Mouse (Mus musculus) embryonic facial prominence, embryonic 11.5 days (tissue): ENCODE measurements around the gene Map3k12. TPM values are rescaled to one million over a fixed set of nuclear protein-coding genes. Genes with fewer than 3 reads are reported as not detected.

Source experiments
- ATAC-seq: fragments of 200-750 bp; cut with Nextera tagmentation; replicated peaks from 2 replicates; pipeline ENCODE4 v1.8.0; 2017; ENCODE audit warnings: low read depth; ENCODE audit not compliant: insufficient number of reproducible peaks, low FRiP score, low TSS enrichment
- DNase-seq: peaks from one replicate; pipeline ENCODE4 v3.0.0-alpha.2; 2015; ENCODE audit warnings: low spot score
- H3K27ac ChIP-seq: fragments of 300-500 bp; sonication (generic); replicated peaks from 2 replicates; pipeline ENCODE4 v1.5.1; 2014; ENCODE audit warnings: mild to moderate bottlenecking, low read depth, low read length, control low read depth
- H3K27me3 ChIP-seq: fragments of 300-500 bp; sonication (generic); 2 replicates; pipeline ENCODE4 v1.6.1; 2014; ENCODE audit warnings: mild to moderate bottlenecking, low read length, moderate library complexity, mixed read lengths; ENCODE audit not compliant: control insufficient read depth, insufficient read depth
- H3K36me3 ChIP-seq: fragments of 300-500 bp; sonication (generic); replicated peaks from 2 replicates; pipeline ENCODE4 v1.6.1; 2014; ENCODE audit warnings: low read depth, mild to moderate bottlenecking, low read length, moderate library complexity, mixed read lengths; ENCODE audit not compliant: control insufficient read depth, insufficient read depth
- H3K4me1 ChIP-seq: fragments of 300-500 bp; sonication (generic); 2 replicates; pipeline ENCODE4 v1.6.1; 2014; ENCODE audit warnings: low read length, mixed read lengths; ENCODE audit not compliant: control insufficient read depth, insufficient read depth
- H3K4me2 ChIP-seq: fragments of 300-500 bp; sonication (generic); 2 replicates; pipeline ENCODE4 v1.6.1; 2014; ENCODE audit warnings: low read depth, mild to moderate bottlenecking, control low read depth, low read length, moderate library complexity
- H3K4me3 ChIP-seq: fragments of 300-500 bp; sonication (generic); 2 replicates; pipeline ENCODE4 v1.5.1; 2014; ENCODE audit warnings: low read depth, low read length, control low read depth
- H3K9ac ChIP-seq: fragments of 300-500 bp; sonication (generic); replicated peaks from 2 replicates; pipeline ENCODE4 v1.6.1; 2014; ENCODE audit warnings: mild to moderate bottlenecking, control low read depth, low read length
- H3K9me3 ChIP-seq: fragments of 300-500 bp; sonication (generic); replicated peaks from 2 replicates; pipeline ENCODE4 v1.6.1; 2016; ENCODE audit warnings: mild to moderate bottlenecking, low read length, inconsistent platforms, mixed read lengths; ENCODE audit not compliant: control insufficient read depth
- WGBS: fragments of 180-500 bp; shearing (Covaris S2); extraction: QIAGEN DNeasy Blood & Tissue Kit; methylation state at CpG from one replicate; pipeline ENCODE4 v1.1.7; 2014; 5-methylcytosine and 5-hydroxymethylcytosine counted together
- polyA plus RNA-seq: library from polyadenylated mRNA; unstranded; fragments of >200 nt; fragmentation: Nextera tagmentation; extraction: Ambion mirVana; gene quantifications from 2 replicates; pipeline ENCODE4 v1.2.1, GENCODE M21; 2014

Map3k12 gene
- polyA plus RNA-seq, 1 experiment from 2014 or later = 13.4 TPM

DNA sequence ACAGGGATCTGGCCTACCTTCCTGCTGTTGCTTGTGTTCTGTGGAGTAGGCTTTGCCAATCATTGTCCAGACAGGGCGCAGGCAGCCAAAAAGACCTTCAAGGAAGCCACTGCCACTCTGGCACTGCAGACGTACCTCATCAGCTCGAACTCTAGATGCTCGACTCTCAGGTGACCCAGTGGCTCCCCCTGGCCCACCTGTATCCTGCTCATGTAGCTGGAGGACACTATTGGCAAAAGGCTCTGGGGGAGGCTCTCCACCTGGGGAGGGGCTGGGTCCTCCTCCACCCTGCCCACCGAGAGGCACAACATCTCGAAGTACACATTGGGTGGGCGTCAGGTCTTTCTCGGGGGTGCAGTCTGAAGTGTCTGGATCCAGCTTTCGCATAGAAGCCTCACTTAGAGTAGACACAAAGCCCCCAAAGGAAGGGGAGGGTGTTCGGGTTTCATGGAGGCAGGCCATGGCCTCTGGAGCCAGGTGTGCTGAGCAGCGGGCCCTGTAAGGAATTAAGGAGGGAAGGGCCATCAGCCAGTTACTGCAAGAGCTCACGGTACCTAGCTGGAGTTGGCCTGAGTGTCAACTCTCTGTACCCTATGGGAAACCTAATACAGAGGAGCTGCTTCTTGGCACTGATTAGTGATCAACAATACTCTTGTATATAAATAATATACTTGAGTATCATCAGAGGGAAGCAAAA lies 11.6 kb downstream of the Map3k12 start:
- Histone ChIP-seq H3K36me3 (peaks cover 15% of the 10 kb centered on the region), H3K27ac (no peak overlapping the region), H3K4me3 (no peak overlapping the region)

DNA sequence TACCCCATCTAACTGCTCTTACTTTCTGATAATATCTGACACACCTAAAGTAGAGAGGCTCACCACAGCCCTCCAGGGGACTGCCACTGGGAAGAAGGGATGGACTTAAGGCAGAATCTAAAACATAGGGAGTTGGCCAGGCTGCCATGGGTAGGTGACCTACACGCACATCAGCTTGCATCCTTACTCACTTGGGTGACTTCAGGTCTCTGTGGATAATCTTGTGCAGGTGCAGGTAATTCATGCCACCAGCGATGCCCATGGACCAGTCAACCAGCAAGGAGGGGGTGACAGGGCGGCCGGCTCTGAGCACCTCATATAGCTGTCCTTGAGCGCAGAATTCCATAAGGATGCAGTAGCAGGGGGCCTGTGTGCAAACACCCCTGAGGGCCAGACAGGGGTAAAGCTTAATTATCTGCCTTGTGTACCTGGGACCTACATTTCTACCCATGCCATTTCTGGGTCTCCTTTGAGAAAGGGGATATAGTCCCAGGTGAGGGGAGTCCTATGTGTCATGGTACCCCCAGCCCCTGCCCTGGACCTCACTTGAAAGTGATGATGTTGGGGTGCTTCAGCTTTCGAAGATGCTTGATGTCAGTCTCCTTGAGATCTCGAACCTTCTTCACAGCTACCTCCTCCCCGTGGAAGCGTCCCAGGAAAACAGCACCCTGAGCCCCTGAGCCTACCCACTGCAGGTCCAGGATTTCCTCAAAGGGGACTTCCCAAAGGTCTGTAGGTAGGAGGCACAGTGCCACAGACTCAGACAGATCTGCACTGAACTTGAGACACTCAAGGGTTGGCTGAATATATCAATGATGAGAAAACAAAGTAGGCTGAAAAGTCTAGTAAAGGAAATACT lies 12.7 kb downstream of the Map3k12 start:
- Histone ChIP-seq H3K9ac (no peak overlapping the region), H3K36me3 (peaks cover 22% of the 10 kb centered on the region), H3K9me3 (no peaks in the 10 kb centered on the region), H3K27me3 (no peaks in the 10 kb centered on the region), H3K4me2 (no peak overlapping the region), H3K4me3 (no peak overlapping the region), H3K27ac (no peak overlapping the region), H3K4me1 (no peaks in the 10 kb centered on the region)
- ATAC-seq (no peak; the same call in 1 of the 2 replicates), DNase-seq (no peak)
- WGBS = 89% methylated on average over 9 of the region's 9 CpGs

More for the DNA sequence above, 11.6 kb downstream of the Map3k12 start:
- Histone ChIP-seq H3K4me2 (no peak overlapping the region), H3K27me3 (no peaks in the 10 kb centered on the region), H3K4me1 (no peaks in the 10 kb centered on the region; the same call in 1 of the 2 replicates), H3K9ac (no peak overlapping the region), H3K9me3 (no peaks in the 10 kb centered on the region)
- 76% methylated on average over 12 of the region's 12 CpGs for WGBS
- no peak for ATAC-seq
- no peak for DNase-seq

DNA sequence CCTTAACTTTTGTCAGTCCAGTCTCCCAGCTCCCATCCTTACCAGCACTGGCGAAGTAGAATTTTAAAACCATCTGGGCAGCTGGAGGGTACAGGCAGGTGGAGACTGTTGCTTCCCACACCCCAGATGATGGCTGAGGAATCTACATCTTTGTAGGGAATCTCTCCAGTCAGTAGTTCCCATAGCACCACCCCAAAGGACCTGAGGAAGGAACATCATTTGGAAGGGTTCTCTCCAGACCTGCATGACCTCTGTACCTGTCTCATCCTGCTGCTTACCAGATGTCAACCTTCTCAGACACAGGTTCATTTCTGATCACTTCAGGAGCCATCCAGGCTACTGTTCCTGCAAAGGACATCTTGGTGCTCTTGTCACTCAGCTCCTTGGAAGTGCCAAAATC lies 13.4 kb downstream of the Map3k12 start, which contains the start of gene Gm10337:
Gene Gm10337 (plus strand): TSS at position 276 of the 400 bp plus-strand sequence.
- no peak within 1 kb of the TSS for H3K4me3 ChIP-seq
- no peak within 1 kb of the TSS for H3K9ac ChIP-seq
- H3K4me2 ChIP-seq = no peak within 1 kb of the TSS
- no peak for ATAC-seq
- no peak within 1 kb of the TSS for H3K27ac ChIP-seq
- WGBS = 78% methylated on average over 1 of the region's 1 CpGs
- no peaks in the 10 kb centered on the region for H3K4me1 ChIP-seq
- H3K9me3 ChIP-seq = no peaks in the 10 kb centered on the region
- no peak for DNase-seq
- no peaks in the 10 kb centered on the region for H3K27me3 ChIP-seq
- peaks cover 22% of the 10 kb centered on the region for H3K36me3 ChIP-seq

DNA sequence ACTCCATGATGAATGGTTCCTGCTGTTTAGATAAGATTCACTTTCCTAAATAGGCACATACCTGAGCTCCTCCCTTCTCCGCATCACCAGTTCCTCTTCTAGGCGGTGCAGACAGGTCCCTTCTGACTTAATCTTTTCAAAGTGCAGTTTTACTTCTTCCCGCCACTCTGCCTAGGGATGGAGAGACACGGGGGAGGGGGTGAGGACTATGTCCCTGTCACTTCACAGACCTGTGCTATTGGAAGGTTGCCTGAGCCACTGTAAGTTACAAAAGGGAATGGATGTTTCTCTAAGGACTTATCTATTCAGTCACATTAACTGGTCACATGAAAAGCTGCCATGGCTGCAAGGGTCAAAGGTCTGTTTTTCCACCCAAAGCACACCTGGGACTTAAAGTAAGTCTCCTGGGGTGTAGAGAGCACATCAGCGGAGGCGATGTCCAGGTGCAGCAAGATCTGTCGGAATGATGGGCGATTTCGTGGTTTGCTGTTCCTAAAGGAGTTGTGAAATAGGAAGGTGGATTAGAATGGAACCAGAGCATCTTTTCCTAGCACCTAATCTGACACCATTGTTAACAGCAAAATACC lies 14.5 kb downstream of the Map3k12 start:
- Histone ChIP-seq H3K9me3 (no peaks in the 10 kb centered on the region), H3K27ac (no peak overlapping the region), H3K36me3 (peaks cover 22% of the 10 kb centered on the region), H3K4me3 (no peak overlapping the region), H3K4me1 (no peaks in the 10 kb centered on the region), H3K4me2 (no peak overlapping the region), H3K9ac (no peak overlapping the region), H3K27me3 (no peaks in the 10 kb centered on the region)
- 80% methylated on average over 9 of the region's 9 CpGs for WGBS
- no peak for ATAC-seq
- no peak for DNase-seq

DNA sequence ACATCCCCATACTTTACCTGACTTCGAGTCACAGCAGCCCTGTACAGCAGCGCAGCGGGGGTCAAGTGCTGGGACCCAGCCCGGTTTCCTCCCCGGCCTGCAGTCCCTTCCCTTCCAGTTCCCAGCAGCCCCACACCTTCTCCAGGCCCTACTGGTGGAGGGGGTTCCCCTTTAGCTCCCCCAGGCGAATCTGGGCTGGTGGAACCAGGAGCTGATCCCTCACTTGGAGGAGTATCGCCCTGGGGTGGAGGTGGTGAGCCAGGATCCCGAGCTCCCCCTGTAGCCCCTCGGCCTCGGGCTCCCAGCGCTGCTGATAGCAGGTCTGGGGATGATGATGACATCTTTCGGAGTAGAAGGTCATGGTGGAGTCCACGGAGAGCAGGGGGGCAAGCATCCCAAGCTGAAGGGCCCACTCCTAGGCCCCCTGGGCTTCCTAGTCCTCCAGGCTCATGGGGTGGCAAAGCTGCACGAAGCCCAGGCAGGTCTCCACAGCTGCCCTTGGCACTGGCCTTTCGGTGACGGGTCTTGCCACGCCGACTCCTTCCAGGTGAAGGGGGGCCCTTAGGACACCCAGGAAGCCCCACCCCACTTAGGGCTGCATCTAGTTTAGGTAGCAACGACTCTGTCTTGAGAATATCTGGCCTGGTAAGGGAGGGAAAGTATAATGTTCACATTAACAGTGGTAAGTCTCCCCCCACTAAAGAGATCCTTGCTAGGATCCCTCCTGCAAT lies 15.6 kb downstream of the Map3k12 start:
- Histone ChIP-seq H3K4me3 (no peak overlapping the region), H3K9ac (no peak overlapping the region), H3K27me3 (no peaks in the 10 kb centered on the region), H3K36me3 (peaks cover 24% of the 10 kb centered on the region), H3K9me3 (no peaks in the 10 kb centered on the region), H3K4me2 (no peak overlapping the region), H3K27ac (no peak overlapping the region), H3K4me1 (no peaks in the 10 kb centered on the region)
- no peak for DNase-seq
- ATAC-seq = 0 out of 2 replicates have a peak, but pooled peaks have one; percentile 11
- WGBS = 87% methylated on average over 19 of the region's 19 CpGs

DNA sequence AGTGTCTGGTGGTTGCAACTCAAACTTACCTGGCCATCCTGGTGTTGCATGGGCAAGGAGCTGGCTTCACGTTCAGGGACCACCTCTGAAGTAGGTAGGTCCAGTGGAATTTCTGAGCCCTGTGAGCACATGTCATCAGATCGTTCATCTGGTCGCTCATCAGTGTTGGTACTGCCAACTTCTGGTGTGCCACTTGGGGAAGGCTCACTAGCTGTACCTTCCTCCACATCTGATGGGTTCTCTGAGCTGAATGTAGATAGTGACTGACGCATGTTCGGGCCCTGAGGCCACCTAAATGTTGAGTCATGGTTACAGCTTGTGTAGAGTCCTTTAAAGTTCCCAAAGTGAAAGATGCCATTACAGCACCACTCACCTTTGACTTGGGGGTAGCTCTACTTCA lies 16.4 kb downstream of the Map3k12 start:
- Histone ChIP-seq H3K27ac (no peak overlapping the region), H3K36me3 (peaks cover 24% of the 10 kb centered on the region), H3K9ac (no peak overlapping the region), H3K9me3 (no peaks in the 10 kb centered on the region), H3K4me1 (no peaks in the 10 kb centered on the region), H3K27me3 (no peaks in the 10 kb centered on the region), H3K4me2 (no peak overlapping the region), H3K4me3 (no peak overlapping the region)
- WGBS = 88% methylated on average over 5 of the region's 5 CpGs
- no peak for ATAC-seq
- no peak for DNase-seq

DNA sequence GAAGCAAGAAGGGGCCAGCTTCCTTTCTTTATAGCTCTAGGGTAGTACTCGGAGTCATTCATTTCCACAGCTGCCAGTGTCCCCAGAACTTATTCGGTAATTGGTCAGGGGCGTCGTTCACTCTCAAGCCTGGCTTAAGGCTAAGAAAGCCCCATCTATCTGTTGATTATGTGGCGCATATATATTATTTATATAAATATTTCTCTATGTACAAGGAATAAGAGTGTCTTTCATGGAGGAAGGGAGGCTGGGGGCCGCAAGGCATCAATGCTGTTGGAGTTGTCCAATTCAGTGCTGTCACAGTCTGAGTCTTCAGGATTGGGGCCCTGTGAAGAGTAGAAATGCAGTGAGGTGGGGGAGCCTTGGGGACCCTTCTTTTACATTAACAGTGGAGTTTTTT lies 17.0 kb downstream of the Map3k12 start:
- Histone ChIP-seq H3K4me2 (no peak overlapping the region), H3K36me3 (peaks cover 24% of the 10 kb centered on the region), H3K9ac (no peak overlapping the region), H3K27me3 (no peaks in the 10 kb centered on the region), H3K4me1 (no peaks in the 10 kb centered on the region), H3K9me3 (no peaks in the 10 kb centered on the region), H3K27ac (no peak overlapping the region), H3K4me3 (no peak overlapping the region)
- 94% methylated on average over 6 of the region's 6 CpGs for WGBS
- ATAC-seq (no peak), DNase-seq (no peak)
